Mouse (Mus musculus): ENCODE measurements at regions not wholly inside any gene's neighbourhood (a gene's known extent, or its start where the extent isn't known, plus 50 kb on each side); places are given as distances from the start of the nearest gene placed in this dataset.

DNA sequence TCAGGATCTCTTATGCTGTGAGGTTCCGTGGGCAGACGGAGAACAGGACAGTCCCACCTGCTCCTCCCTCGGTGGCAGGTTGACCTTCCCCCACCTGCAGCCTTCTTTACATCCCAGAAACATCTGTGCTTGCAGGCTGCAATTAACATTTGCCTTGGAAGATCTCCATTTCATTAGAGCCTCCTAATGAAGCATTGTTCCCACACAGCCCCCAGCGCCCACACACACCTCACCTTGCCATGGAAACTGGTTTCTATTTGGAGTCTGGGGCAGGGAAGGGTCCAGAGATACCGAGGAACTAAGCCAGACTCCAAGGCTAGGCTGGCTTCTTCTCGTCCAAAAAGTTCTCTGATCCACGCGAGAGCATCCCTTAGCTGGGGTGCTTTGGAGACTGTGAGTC lies 56.6 kb upstream of the Rpl38 start:
- DNase-seq = no peak

DNA sequence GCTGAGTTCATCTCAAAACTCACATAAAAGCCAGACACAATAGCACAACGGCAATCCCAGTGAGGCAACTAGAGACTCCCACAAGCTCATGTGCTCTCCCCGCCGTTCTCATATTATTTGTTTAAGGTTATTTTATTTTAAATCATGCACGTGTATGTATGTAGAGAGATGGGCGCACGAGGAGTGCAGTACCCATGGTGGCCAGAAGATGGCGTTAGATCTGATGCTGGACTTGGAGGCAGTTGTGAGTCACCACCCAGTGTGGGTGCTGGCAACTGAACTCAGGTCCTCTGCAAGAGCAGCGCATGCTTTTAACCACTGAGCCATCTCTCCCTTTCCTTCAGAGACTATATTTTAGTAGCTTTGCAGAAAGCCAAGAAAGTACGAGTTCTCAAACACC lies 60.3 kb upstream of the Rpl38 start:
- no peak for DNase-seq

DNA sequence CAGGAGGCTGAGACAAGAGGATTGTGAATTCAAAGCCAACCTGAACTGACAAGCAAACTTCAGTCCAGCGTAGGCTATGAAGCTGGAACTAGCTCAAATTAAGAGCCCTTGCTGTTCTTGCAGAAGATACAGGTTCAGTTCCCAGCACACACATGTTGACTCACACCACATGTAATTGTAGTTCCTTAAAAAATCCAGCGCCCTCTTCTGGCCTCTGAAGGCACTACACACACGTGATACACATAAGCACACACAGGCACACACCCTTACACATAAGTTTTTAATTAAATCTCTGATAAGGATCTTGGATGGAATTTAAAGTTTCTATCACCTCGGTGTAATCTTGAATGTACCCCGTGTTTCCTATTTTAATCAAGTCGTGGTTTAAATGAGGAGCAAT lies 65.2 kb upstream of the Rpl38 start:
- DNase-seq = no peak

DNA sequence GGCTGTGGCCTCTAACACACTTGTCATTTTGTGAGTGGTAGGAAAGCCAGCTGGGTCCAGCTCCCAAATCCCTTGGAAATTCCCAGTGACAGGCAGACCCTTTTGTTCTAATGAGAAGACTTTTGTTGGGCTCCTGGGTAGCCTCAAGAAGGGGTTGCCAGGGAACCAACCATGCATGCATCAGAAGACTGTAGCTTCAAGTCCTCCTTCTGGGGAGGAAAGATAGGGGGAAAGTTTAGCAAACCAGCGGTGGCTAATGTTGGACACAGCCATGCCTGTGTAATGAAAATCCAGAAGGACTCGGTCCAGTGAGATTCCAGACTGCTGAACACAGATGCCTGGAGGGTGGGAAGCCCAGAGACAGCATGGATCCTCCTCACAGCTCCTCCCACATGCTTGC lies 71.1 kb upstream of the Rpl38 start:
- DNase-seq = no peak

DNA sequence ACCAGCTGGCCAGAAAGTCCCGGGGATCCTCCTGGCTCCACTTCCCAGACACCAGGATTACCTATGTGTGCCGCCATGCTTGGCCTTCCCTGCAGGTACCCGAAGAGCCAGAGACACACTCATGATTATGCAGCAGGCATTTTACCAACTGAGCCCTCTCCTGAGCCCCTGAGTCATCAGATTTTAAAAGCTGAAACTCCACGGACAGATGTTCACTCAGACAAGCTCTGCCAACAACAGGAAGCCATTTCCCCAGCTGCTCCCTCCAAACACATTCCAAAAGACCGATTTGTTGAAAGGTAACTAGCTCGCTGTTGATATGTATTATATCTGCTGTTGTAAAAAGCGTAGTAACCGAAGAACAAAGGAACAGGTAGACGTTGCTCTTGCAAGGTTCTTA lies 75.4 kb upstream of the Rpl38 start:
- DNase-seq = no peak

DNA sequence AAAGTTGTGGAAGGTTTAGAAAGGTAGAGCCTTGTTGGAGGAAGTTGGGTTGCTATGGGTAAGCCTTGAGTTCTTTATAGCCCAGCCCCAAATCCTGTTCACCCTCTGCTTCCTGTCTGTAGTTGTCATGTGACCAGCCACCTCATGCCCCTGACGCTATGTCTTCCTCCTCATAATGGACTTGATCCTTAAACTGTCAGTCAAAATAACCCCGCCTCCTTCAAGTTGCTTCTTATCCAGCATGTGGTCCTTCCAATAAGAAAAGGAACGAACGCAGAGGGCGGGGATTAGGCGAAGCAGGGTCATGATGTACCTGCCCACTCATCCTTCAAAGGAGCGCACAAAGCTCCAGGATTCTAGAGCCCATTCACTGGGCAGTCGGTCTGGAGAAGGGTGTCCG lies 79.8 kb upstream of the Rpl38 start:
- no peak for DNase-seq

DNA sequence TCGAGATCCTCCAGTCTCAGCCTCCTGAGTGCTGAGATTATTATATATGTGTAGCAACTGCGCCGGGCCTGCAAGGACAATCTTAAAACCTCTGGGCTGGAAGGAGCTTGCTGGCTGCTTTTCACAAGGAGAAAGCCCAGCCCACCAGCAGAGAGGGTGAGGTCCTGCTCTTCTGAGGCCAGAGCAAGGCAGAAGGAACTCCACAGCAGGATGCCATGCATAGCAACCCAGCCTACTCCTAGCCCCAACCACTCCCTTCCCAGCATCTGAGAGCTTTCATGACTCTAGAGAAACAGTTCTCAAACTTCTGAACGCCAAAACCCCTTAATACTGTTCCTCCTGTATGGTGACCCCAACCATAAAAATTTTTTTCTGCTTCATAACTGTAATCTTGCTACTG lies 80.3 kb upstream of the Rpl38 start:
- DNase-seq = no peak

DNA sequence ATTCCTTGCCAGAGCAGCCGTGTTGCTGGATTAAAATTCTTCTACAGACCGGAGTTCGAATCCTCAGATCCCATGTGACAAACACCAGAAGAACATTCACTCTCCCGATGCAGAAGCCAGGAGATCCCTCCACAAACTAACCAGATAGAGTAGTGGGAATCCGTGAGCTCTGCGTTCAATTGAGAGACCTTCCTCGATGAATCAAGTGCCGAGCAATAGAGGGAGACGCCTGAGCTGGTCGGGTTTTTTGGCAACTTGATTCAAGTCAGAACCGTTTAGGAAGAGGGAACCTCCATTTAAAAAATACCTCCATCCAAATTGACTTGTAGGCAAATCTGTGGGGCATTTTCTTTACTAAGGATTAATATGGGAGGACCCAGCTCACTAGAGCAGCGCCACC lies 81.9 kb upstream of the Rpl38 start:
- DNase-seq = no peak

DNA sequence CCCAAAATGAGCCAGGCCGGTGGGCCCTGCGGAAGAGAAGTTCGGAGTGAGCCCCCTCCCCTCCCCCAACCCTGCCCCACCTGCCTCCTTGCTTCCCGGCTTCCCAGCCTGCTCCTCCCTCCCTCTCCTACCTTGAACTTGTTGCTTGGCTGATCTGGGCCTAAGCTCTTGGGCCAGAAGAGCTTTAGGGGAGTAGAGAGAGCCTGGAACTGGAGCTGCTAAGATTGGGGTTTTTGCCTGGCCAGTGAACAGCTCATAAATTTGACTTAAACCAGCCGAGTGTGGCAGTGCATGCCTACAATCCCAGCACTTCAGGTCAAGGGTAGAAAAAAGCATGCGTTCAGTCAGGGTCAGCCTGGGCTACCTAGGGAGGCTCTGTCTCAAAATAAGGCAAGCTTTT lies 83.5 kb upstream of the Rpl38 start:
- no peak for DNase-seq

DNA sequence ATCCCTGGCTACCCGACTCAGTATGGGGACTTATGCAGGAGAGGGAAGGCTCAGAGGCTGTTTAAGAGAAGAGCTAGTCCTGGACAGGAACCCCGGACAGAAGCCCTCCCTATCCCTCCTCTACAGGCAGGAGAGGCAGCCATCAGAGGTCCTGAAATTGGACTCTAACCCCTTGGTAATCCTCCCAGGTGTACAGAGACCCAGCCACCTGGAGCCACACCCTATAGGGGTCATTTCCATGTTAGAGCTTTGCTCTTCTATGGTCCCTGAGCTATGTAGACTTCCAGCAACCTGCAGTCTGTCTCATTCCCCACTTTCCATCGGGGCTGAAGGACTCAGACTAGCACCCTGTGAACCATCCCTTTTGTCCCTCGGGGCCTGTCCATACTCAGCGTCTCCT lies 84.2 kb upstream of the Rpl38 start:
- DNase-seq = no peak

DNA sequence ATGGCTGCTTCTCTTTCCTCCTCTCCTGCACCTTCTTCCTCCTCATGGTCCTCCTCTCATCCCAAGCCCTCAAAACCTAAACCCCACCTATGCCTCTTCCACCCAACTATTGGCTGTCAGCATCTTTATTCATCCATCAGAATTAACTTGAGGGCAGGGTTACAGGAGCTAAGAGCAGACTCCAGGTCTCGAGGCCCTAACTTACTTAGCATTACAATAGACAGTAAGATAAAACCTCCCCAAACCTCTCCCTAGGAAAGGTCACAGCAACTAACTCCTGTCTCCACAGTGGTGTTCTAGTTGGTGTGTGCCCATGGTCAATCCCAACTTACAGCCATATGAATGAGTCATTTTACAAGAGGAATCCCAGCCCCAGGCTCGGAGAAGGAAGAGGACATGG lies 88.3 kb upstream of the Rpl38 start:
- DNase-seq = no peak

DNA sequence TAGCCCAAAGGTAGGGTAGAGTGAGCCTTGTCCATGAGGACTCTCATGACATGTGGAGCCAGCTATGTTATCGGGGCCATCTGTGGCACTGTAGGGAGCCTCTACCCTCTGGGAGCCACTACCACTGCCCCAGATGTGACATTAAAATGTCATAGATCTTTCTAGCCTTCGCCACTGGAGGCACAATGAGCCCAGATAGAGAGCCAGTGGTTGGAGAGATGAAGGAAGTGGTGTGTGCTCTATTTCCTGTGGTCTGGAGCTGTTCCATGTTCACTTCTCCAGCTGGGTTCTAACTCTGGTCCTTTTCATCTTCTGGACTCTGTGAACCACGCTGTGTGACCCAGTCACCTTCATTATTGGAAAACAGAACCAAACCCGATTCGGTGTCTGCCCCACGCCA lies 89.8 kb upstream of the Rpl38 start:
- DNase-seq = no peak

DNA sequence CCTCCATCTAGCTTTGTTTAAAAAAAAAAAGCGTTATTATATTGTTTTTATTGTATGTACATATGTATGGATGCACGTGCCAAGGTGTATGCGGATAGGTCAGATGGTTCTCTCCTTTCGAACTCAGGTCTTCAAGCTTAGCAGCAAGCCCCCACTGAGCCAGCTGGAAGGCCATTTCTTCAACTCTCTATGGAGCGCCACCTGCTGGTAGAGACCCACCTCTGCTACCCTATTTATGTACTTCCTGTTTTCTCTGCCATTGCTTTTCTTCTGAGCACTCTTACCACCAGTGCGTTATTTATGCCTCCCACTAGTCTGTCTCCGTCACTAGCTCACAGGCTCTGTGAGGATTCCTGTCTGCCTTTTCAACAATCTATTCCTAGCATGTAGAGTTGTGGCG lies 91.5 kb upstream of the Rpl38 start:
- DNase-seq = no peak

DNA sequence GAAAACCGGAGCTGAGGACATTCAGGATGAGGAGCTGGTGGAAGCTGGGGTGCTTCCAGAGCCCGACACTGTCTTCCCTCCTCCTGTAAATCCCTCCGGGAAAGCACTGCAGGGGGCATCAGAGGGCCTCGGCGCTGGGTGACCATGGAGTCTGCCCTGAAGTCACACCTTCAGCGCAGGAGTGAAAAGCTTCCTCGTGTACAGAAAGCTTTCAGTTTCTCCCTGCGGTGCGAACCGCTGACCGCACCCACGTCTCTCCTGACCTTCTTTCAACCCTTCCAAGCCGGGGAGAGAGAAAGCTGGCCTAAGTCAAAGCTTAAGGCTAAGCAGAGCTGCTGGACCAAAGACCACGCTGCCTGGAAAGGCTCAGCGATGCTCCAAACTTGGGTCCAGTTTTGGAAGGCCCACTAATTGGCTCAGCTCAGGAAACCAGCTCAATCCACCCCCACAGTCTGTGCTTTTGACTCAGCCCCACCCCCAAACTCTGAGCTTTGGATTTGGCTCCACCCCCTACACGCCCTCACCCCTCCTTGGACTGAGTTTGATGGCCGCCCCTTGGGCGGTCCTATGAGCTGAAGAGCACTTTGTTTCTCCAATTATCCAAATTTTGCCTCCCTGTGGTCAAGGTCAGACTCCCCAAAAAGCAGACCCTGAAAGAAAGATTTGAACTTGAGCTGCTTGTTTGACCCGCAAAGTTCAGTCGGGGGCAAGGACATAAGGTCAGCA lies 97.0 kb upstream of the Rpl38 start:
- no peak for DNase-seq

DNA sequence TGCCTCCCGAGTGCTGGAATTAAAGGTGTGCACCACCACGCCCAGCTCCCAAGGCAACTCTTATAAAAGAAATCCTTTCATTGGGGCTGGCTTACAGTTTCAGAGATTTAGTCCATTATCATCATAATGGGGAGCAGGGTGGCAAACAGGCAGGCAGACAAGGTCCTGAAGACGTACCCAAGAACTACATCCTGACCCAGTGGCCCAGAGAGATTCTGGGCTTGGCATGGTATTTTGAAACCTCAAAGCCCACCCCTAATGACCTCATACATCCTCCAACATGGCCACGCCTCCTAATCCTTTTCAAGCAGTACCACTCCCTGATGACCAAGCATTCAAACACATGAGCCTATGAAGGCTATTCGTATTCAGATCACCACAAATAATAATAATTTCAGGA lies 98.2 kb upstream of the Rpl38 start:
- DNase-seq = no peak

DNA sequence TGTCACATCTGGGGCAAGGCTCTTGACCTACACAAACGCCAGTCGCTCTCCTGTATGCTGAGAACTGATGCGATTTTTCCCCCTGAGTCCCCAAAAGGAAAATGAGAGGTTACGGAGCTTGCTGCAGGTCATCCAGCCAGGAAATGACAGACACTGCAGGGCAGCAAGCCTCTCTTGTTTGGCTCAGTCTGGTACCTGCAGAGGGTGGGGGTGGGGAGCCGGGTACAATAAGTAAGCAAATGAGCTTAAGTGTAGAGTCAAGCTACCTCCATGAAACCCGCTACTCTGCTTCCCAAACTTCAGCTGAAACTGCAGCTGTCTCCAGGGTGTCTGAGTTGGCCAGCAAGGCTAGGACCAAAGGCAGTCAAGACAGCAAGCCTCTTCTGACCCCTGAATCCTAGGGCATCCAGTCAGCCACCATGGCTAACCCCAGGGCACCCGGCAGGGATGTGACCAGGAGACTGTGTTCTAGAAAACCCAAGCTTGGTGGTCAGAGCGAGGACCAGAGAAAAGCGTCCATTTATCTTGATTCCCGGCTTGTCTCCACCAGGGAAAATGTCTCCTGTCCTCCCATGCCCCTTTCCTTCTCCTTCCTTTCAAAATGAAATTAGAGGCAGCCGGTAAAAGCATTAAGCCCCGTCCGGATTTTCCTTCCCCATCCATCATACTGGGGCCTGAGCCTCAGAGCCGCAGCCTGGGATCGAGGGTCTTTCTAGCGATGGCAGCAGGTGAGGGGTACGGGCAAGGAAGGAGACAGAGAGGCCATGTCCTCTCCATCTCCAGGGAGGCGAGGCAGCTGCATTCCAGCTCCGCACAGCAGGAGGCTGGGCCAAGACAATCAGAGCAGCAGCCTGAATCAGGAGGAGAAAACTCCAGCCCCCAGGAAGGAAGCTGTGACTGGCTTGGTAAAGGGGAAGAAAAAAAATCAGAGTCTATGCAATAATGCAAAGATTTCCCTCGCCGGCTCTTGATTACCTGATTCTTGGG lies 100.2 kb upstream of the Rpl38 start:
- DNase-seq = no peak

DNA sequence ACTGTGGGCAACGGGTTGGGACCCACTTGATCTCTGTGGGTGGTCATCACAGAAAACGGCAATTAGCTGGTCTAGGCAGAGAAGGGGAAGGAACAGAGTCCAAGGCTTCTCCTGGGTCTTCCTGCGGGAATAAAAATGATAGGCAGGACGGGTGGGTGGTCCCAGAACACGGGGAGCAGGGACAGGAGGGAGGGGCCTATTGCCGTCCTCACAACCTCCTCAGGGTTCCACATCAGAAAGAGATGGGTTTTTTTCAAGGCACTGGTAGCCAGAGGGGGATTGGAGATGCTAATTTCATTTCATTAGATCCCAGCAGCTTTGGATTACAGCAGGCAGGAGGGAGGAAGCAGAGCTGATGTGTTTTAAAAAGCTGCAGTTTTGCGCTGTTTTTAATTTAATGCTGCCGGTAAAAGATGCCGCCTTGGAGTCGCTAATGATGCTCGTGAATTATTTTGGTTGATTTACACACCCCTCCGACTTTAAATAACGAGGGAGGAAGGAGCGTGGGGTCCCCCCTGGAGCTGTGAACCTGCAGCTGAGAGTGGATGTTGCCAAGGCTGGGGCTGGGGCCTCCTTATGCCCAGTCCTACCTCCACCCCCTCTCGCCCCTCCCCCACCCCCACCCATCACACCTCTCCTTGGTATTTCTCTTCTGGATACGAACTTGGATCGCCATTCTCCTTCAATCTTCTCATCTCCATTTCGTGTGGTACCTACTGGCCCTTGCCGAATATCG lies 101.1 kb upstream of the Rpl38 start:
- DNase-seq = no peak

DNA sequence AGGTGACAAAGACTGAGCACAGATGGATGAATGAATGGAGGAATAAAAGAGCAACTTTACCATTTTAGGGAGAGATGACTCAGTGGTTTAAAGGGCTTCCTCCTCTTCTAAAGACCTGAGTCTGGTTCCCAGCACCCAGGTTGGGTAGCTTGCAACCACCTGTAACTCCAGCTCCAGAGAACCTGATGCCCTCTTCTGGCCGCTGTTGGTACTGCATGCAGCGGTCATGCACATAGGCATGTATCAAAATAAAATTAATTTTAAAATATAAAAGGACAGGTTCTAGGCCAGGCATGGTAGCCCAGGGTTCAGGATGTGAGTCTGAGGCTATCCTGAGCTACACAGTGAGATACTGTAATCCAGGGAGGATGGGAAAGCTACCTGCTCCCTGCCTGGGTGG lies 103.4 kb upstream of the Rpl38 start:
- no peak for DNase-seq

DNA sequence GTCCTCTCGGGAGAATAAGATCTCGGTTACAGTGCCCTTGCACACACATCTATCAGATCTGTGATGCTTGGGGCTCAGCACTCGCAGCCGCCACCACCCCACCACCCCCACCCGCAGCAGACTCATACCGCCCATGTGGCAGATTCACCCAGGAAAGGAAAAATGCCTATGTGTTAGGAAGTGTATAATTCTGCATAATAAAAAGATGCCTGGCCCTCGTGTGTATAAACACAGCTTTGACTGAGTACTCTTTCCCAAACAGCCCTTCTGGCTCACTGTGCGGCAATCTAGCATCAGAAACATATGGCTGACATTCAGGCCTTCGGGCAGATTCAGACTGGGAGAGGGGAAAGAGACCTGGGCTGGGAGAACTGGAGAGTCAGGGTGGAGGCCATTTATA lies 105.2 kb upstream of the Rpl38 start:
- DNase-seq = no peak

DNA sequence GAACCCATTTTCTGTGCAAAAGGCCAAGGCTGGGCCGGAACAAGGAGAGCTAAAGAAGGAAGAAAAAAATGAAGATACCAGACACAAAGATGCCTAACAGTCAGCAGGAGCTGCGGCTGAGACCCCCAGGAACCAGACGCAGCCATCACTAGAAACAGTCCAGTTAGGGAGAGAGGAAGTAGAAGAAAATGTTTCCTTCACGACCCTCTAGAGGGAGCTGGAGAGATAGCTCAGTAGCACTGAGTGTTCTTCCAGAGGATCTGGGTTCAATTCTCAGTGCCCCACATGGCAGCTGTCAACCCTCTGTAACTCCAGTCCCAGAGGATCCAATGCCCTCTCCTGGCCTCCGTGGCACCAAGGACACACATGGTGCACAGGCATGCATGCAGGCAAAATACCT lies 113.7 kb upstream of the Rpl38 start:
- DNase-seq = no peak

DNA sequence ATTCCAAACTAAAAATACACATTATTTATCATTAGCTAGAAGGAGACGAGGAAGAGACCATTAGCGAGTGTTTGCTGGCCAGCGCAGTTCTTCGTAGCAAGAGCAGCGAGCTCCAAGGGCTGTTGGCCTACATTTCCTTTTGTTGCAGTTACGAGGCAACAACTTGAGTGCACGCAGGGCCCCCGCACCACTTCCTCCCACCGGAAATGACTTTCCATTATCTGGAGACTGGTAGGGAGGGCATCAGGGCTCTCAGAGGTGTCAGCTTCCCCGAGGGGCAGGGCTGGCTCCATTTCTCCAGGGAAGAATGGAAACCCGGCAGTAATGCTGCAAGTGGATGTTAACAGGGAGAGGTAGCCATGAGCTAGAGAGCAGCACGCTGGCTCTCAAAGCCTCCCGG lies 114.3 kb upstream of the Rpl38 start:
- DNase-seq = no peak

DNA sequence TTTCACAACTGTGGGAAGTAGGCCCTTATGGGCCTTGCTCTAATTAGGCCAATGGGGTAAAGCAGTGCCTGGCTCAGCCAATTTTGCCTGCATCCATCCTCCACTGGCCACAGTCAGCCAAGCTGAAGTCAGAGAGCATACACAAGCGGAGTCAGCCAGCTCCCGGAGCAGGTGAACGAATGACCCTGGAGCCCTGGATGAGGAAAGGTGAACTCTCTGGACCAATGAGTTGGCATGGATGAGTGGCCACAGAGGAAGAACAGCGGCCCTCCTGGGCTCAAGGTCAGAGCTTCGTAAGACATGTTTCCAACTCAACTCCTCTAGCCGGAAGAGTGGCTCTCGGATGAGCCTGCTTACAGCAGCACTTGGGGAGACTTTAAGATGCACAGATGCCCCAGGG lies 116.1 kb upstream of the Rpl38 start:
- DNase-seq = peak; percentile 65

DNA sequence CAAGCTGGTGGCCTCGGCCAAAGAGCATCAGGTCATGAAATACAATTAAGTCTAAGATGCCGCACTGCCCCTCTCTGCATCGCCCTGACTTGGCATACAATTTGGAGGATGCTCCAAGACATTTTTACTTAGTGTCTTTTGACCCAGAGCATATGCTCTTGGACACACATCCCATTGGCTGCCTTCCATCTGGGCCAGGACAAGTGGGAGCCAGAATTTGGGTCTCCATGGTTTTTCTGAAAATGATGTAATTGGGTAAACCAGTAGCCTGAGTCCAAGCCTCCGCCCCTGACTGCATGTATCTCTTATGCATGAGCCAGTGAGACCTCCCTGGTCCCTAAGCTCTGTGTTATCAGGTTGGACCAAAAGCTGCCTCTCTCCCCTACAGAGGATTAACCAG lies 117.1 kb upstream of the Rpl38 start:
- no peak for DNase-seq

DNA sequence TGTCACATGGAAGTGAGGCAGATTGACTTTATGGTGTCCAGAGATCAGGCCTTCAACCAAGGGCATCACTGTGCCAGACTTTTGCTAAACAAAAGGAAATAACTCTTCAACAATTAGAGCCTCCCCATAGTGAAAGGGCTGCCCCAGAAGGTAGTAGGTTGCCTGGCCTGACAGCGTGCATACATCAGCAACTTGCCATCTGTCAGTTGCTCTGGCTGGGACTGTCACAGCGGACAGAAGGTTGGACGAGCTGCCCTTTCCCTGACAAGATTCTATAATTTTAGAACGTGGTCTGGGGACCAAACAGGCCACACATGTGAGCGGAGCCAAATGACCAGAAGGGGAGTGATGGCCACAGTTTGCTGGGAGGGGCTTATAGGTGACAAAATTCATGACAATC lies 119.7 kb upstream of the Rpl38 start:
- DNase-seq = no peak
